Mouse (Mus musculus) forebrain, embryonic 14.5 days (tissue): ENCODE data around the gene Ica1l. TPM values are rescaled to one million over a fixed set of nuclear protein-coding genes. Genes with fewer than 3 reads are reported as not detected.

Source experiments
- ATAC-seq: fragments of 200-750 bp; cut with Nextera tagmentation; 2 replicates; pipeline ENCODE4 v1.8.0; 2017; ENCODE audit warnings: mild to moderate bottlenecking, moderate library complexity
- DNase-seq: peaks from one replicate; pipeline ENCODE4 v3.0.0-alpha.2; 2015; ENCODE audit warnings: low spot score
- H3K27ac ChIP-seq: fragments of 300-500 bp; sonication (generic); 2 replicates; pipeline ENCODE4 v1.5.1; 2014; ENCODE audit warnings: low read depth, mild to moderate bottlenecking, control low read depth, low read length, moderate library complexity
- H3K27me3 ChIP-seq: fragments of 300-500 bp; sonication (generic); replicated peaks from 2 replicates; pipeline ENCODE4 v1.6.1; 2014; ENCODE audit warnings: low read length, control low read depth, mixed read lengths; ENCODE audit not compliant: control insufficient read depth, insufficient read depth
- H3K36me3 ChIP-seq: fragments of 300-500 bp; sonication (generic); 2 replicates; pipeline ENCODE4 v1.6.1; 2014; ENCODE audit warnings: low read length, control low read depth; ENCODE audit not compliant: control insufficient read depth, insufficient read depth
- H3K4me1 ChIP-seq: fragments of 300-500 bp; sonication (generic); 2 replicates; pipeline ENCODE4 v1.6.1; 2014; ENCODE audit warnings: antibody characterized with exemption, low read length, control low read depth; ENCODE audit not compliant: control insufficient read depth, insufficient read depth
- H3K4me2 ChIP-seq: fragments of 300-500 bp; sonication (generic); 2 replicates; pipeline ENCODE4 v1.6.1; 2014; ENCODE audit warnings: mild to moderate bottlenecking, control low read depth, low read length
- H3K4me3 ChIP-seq: fragments of 300-500 bp; sonication (generic); 2 replicates; pipeline ENCODE4 v1.5.1; 2014; ENCODE audit warnings: low read depth, low read length, control low read depth
- H3K9ac ChIP-seq: fragments of 300-500 bp; sonication (generic); 2 replicates; pipeline ENCODE4 v1.6.1; 2014; ENCODE audit warnings: mild to moderate bottlenecking, low read length, control low read depth, moderate library complexity
- H3K9me3 ChIP-seq: fragments of 300-500 bp; sonication (generic); replicated peaks from 2 replicates; pipeline ENCODE4 v1.6.1; 2016; ENCODE audit warnings: low read length, control low read depth, mixed read lengths; ENCODE audit not compliant: control insufficient read depth
- WGBS: fragments of 180-500 bp; shearing (Covaris S2); extraction: QIAGEN DNeasy Blood & Tissue Kit; methylation state at CpG from one replicate; pipeline ENCODE4 v1.1.7; 2014; 5-methylcytosine and 5-hydroxymethylcytosine counted together
- polyA plus RNA-seq: library from polyadenylated mRNA; unstranded; fragments of >200 nt; fragmentation: Nextera tagmentation; extraction: Ambion mirVana; gene quantifications from 2 replicates; pipeline ENCODE4 v1.2.1, GENCODE M21; 2014

Gene Ica1l
- polyA plus RNA-seq, 1 experiment from 2014 or later = 21.5 TPM

GRCm38 (mm10) chr1:60042398-60042795 is 587 bp downstream of the Ica1l start:
- Histone ChIP-seq H3K9me3 (no peaks in the 10 kb centered on the region), H3K27ac (peak overlapping the region; percentile 36; the same call in 1 of the 2 replicates), H3K27me3 (peaks cover 6% of the 10 kb centered on the region; the same call in 1 of the 2 replicates), H3K9ac (peak overlapping the region; percentile 86), H3K4me3 (peak overlapping the region; percentile 71), H3K4me1 (no peaks in the 10 kb centered on the region), H3K4me2 (peak overlapping the region; percentile 91), H3K36me3 (no peaks in the 10 kb centered on the region)
- DNase-seq (no peak), ATAC-seq (peak; percentile 37)
- 3% methylated on average over 19 of the region's 19 CpGs for WGBS

GRCm38 (mm10) chr1:60035044-60035443 is 7.9 kb downstream of the Ica1l start:
- WGBS = 81% methylated on average over 2 of the region's 2 CpGs
- DNase-seq (peak; percentile 77), ATAC-seq (peak; percentile 84; the same call in 1 of the 2 replicates)
- H3K36me3 ChIP-seq = no peaks in the 10 kb centered on the region
- H3K4me1 ChIP-seq = no peaks in the 10 kb centered on the region
- H3K4me3 ChIP-seq = no peak overlapping the region
- H3K27ac ChIP-seq = no peak overlapping the region; the same call in 1 of the 2 replicates
- H3K9ac ChIP-seq = no peak overlapping the region
- H3K27me3 ChIP-seq = no peaks in the 10 kb centered on the region
- H3K9me3 ChIP-seq = no peaks in the 10 kb centered on the region
- no peak overlapping the region for H3K4me2 ChIP-seq

GRCm38 (mm10) chr1:60017031-60017469 is 25.9 kb downstream of the Ica1l start:
- H3K4me2 ChIP-seq = no peak overlapping the region
- no peaks in the 10 kb centered on the region for H3K36me3 ChIP-seq
- no peak for ATAC-seq
- 94% methylated on average over 1 of the region's 1 CpGs for WGBS
- H3K27me3 ChIP-seq = no peaks in the 10 kb centered on the region
- no peak overlapping the region for H3K27ac ChIP-seq
- DNase-seq = no peak
- no peaks in the 10 kb centered on the region for H3K4me1 ChIP-seq
- H3K9ac ChIP-seq = no peak overlapping the region
- no peak overlapping the region for H3K4me3 ChIP-seq
- H3K9me3 ChIP-seq = no peaks in the 10 kb centered on the region

GRCm38 (mm10) chr1:60016136-60016611 is 26.8 kb downstream of the Ica1l start:
- 81% methylated on average over 5 of the region's 5 CpGs for WGBS
- Histone ChIP-seq H3K4me2 (no peak overlapping the region), H3K4me3 (no peak overlapping the region), H3K27ac (no peak overlapping the region), H3K36me3 (no peaks in the 10 kb centered on the region), H3K9me3 (no peaks in the 10 kb centered on the region), H3K27me3 (no peaks in the 10 kb centered on the region), H3K9ac (no peak overlapping the region), H3K4me1 (no peaks in the 10 kb centered on the region)
- ATAC-seq (no peak), DNase-seq (no peak)

- ATAC-seq (no peak), DNase-seq (no peak)
- Histone ChIP-seq H3K9me3 (no peaks in the 10 kb centered on the region), H3K9ac (no peak overlapping the region), H3K4me3 (no peak overlapping the region), H3K27ac (no peak overlapping the region), H3K27me3 (no peaks in the 10 kb centered on the region), H3K36me3 (no peaks in the 10 kb centered on the region), H3K4me2 (no peak overlapping the region), H3K4me1 (no peaks in the 10 kb centered on the region)
- WGBS = 85% methylated on average over 6 of the region's 6 CpGs
Measured at GRCm38 (mm10) chr1:60015511-60015910, 27.5 kb downstream of the Ica1l start.

GRCm38 (mm10) chr1:60013779-60014178 is 29.2 kb downstream of the Ica1l start:
- Histone ChIP-seq H3K27ac (no peak overlapping the region), H3K36me3 (no peaks in the 10 kb centered on the region), H3K27me3 (no peaks in the 10 kb centered on the region), H3K9me3 (no peaks in the 10 kb centered on the region), H3K4me2 (no peak overlapping the region), H3K9ac (no peak overlapping the region), H3K4me3 (no peak overlapping the region), H3K4me1 (no peaks in the 10 kb centered on the region)
- 91% methylated on average over 10 of the region's 10 CpGs for WGBS
- no peak for ATAC-seq
- no peak for DNase-seq

- WGBS = 64% methylated on average over 2 of the region's 2 CpGs
- H3K36me3 ChIP-seq = no peaks in the 10 kb centered on the region
- H3K4me3 ChIP-seq = no peak overlapping the region
- no peaks in the 10 kb centered on the region for H3K4me1 ChIP-seq
- H3K27ac ChIP-seq = no peak overlapping the region
- DNase-seq (peak; percentile 3), ATAC-seq (no peak)
- no peak overlapping the region for H3K4me2 ChIP-seq
- no peaks in the 10 kb centered on the region for H3K27me3 ChIP-seq
- no peak overlapping the region for H3K9ac ChIP-seq
- H3K9me3 ChIP-seq = no peaks in the 10 kb centered on the region
Measured at GRCm38 (mm10) chr1:60008743-60009142, 34.2 kb downstream of the Ica1l start.

GRCm38 (mm10) chr1:60007337-60007736 is 35.6 kb downstream of the Ica1l start:
- H3K27me3 ChIP-seq = no peaks in the 10 kb centered on the region
- no peaks in the 10 kb centered on the region for H3K9me3 ChIP-seq
- no peak overlapping the region for H3K4me3 ChIP-seq
- 90% methylated on average over 10 of the region's 10 CpGs for WGBS
- no peak for ATAC-seq
- no peak overlapping the region for H3K4me2 ChIP-seq
- no peak for DNase-seq
- H3K4me1 ChIP-seq = no peaks in the 10 kb centered on the region
- no peak overlapping the region for H3K9ac ChIP-seq
- no peaks in the 10 kb centered on the region for H3K36me3 ChIP-seq
- no peak overlapping the region; the same call in 1 of the 2 replicates for H3K27ac ChIP-seq

GRCm38 (mm10) chr1:60000319-60000718 is 42.7 kb downstream of the Ica1l start:
- Histone ChIP-seq H3K4me3 (no peak overlapping the region), H3K4me1 (no peaks in the 10 kb centered on the region), H3K36me3 (no peaks in the 10 kb centered on the region), H3K9me3 (no peaks in the 10 kb centered on the region), H3K9ac (no peak overlapping the region), H3K27ac (no peak overlapping the region), H3K27me3 (no peaks in the 10 kb centered on the region), H3K4me2 (no peak overlapping the region)
- DNase-seq (peak; percentile 36), ATAC-seq (no peak)
- 64% methylated on average over 2 of the region's 2 CpGs for WGBS
